Mouse (Mus musculus) neural tube, embryonic 13.5 days (tissue): ENCODE data around the gene Ikzf5. TPM values are rescaled to one million over a fixed set of nuclear protein-coding genes. Genes with fewer than 3 reads are reported as not detected.
A peak's percentile ranks its signal among the peaks of the same experiment; 100 is the strongest.
"Not testable (repeated sequence)": the region's sequence is repeated elsewhere in the genome, so short reads cannot be mapped to it uniquely, and the experiment has no call there.

Experiments used
- ATAC-seq: fragments of 200-750 bp; cut with Nextera tagmentation; 2 replicates; pipeline ENCODE4 v1.8.0; 2017; ENCODE audit warnings: low read depth, mild to moderate bottlenecking, moderate TSS enrichment, moderate library complexity
- H3K27ac ChIP-seq: fragments of 300-500 bp; sonication (generic); replicated peaks from 2 replicates; pipeline ENCODE4 v1.5.1; 2015; ENCODE audit warnings: moderate library complexity, mild to moderate bottlenecking, inconsistent platforms
- H3K27me3 ChIP-seq: fragments of 300-500 bp; sonication (generic); 2 replicates; pipeline ENCODE4 v1.6.1; 2015; ENCODE audit warnings: mild to moderate bottlenecking, inconsistent platforms
- H3K36me3 ChIP-seq: fragments of 300-500 bp; sonication (generic); 2 replicates; pipeline ENCODE4 v1.6.1; 2015; ENCODE audit warnings: mild to moderate bottlenecking, inconsistent platforms
- H3K4me1 ChIP-seq: fragments of 300-500 bp; sonication (generic); replicated peaks from 2 replicates; pipeline ENCODE4 v1.6.1; 2015; ENCODE audit warnings: inconsistent platforms
- H3K4me2 ChIP-seq: fragments of 300-500 bp; sonication (generic); 2 replicates; pipeline ENCODE4 v1.6.1; 2015; ENCODE audit warnings: inconsistent platforms, mild to moderate bottlenecking, moderate library complexity
- H3K4me3 ChIP-seq: fragments of 300-500 bp; sonication (generic); 2 replicates; pipeline ENCODE4 v1.5.1; 2015; ENCODE audit warnings: mild to moderate bottlenecking, inconsistent platforms
- H3K9ac ChIP-seq: fragments of 300-500 bp; sonication (generic); 2 replicates; pipeline ENCODE4 v1.6.1; 2015; ENCODE audit warnings: moderate library complexity, mild to moderate bottlenecking, inconsistent platforms
- H3K9me3 ChIP-seq: fragments of 300-500 bp; sonication (generic); 2 replicates; pipeline ENCODE4 v1.6.1; 2016; ENCODE audit warnings: inconsistent platforms
- WGBS: fragments of 180-500 bp; shearing (Covaris S2); methylation state at CpG from one replicate; pipeline ENCODE4 v1.1.7; 2015; 5-methylcytosine and 5-hydroxymethylcytosine counted together
- polyA plus RNA-seq: library from polyadenylated mRNA; unstranded; fragments of >200 nt; fragmentation: Nextera tagmentation; extraction: Ambion mirVana; gene quantifications from 2 replicates; pipeline ENCODE4 v1.2.1, GENCODE M21; 2015

Gene Ikzf5
- polyA plus RNA-seq, 1 experiment from 2014 or later, result 12.6 TPM

- Histone ChIP-seq H3K4me1 (peaks cover 33% of the 10 kb centered on the region), H3K4me2 (peak overlapping the region; percentile 92), H3K27me3 (no peaks in the 10 kb centered on the region), H3K4me3 (peak overlapping the region; percentile 97), H3K36me3 (no peaks in the 10 kb centered on the region), H3K9ac (peak overlapping the region; percentile 95), H3K27ac (peak overlapping the region; percentile 81), H3K9me3 (no peaks in the 10 kb centered on the region)
- ATAC-seq, result no peak
- WGBS, result 4% methylated on average over 16 of the region's 16 CpGs
Measured at GRCm38 (mm10) chr7:131409321-131409987, 867 bp downstream of the Ikzf5 start.

DNA sequence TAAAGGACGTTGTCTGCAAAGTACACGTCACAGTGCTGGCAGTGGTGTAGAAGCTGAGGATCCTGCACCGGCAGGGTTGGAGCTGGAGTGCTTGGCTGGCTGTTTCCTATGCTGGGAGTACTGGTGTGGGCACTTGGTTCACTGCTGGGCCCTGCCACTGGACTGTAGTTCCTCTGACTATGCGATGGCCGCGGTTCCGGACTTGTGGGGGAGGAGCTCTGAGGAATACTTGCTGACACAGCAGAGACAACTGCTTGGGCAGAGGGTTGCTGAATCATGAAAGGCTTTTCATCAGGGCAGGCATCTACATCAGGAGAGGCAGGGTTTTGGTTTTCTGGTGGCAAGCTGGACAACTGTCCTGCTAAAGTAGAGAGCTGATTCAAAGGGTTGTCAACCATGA, 18.6 kb downstream of the Ikzf5 start:
- H3K9ac ChIP-seq, H3K4me3 ChIP-seq, ATAC-seq, H3K27ac ChIP-seq, H3K4me2 ChIP-seq, H3K9me3 ChIP-seq, H3K4me1 ChIP-seq, H3K27me3 ChIP-seq: not testable (repeated sequence)
- peaks cover 50% of the 10 kb centered on the region for H3K36me3 ChIP-seq
- 88% methylated on average over 7 of the region's 7 CpGs for WGBS

DNA sequence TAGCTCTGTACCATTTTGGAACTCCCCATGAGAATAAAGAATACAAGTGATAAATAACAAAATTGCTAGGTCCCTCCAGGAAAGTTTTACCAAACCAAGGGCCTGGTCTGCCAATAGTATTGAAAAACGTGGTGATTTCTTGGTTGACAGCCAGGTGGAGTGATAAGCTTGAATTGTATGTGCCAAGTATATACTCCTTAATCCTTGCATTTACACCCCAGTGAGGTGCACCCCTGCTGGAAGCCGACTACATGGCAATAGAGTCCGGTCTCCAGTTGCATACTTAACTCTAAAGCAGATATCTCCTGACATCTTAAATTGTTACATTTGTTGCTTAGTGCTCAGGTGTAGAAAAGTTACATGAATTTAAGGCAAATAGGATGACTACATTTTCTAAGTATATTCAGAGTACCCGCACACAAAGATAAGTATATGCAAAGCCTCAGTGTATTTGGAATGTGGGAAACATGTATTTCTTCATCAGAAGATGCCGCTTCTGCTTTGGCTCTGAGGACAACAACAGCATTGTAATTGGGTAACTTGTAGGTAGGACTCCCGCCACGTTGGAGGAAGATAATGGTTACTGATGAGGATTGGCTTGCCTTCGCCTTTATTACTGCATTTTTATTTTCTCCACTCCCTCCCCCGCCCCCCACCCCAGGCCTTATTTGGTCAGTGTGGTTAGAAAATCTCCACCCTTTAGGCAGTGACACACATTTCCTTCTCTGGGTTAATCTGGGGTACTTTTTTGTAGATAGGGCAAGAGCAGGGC, 38.3 kb downstream of the Ikzf5 start:
- ATAC-seq, result no peak
- Histone ChIP-seq H3K36me3 (no peaks in the 10 kb centered on the region; the same call in 1 of the 2 replicates), H3K4me3 (peak overlapping the region; percentile 75), H3K27ac (no peak overlapping the region), H3K9ac (peak overlapping the region; percentile 93), H3K27me3 (no peaks in the 10 kb centered on the region), H3K4me2 (peak overlapping the region; percentile 71), H3K4me1 (peaks cover 13% of the 10 kb centered on the region), H3K9me3 (no peaks in the 10 kb centered on the region)
- WGBS, result 71% methylated on average over 9 of the region's 9 CpGs

- H3K9me3 ChIP-seq, result no peaks in the 10 kb centered on the region
- peak overlapping the region; percentile 93 for H3K9ac ChIP-seq
- peak overlapping the region; percentile 94 for H3K27ac ChIP-seq
- no peaks in the 10 kb centered on the region; the same call in 1 of the 2 replicates for H3K36me3 ChIP-seq
- no peaks in the 10 kb centered on the region for H3K27me3 ChIP-seq
- 10% methylated on average over 9 of the region's 9 CpGs for WGBS
- peak overlapping the region; percentile 75 for H3K4me3 ChIP-seq
- peak overlapping the region; percentile 71 for H3K4me2 ChIP-seq
- H3K4me1 ChIP-seq, result peaks cover 13% of the 10 kb centered on the region
- no peak for ATAC-seq
Measured at GRCm38 (mm10) chr7:131371470-131371860, 38.9 kb downstream of the Ikzf5 start.

GRCm38 (mm10) chr7:131370648-131371469, 39.5 kb downstream of the Ikzf5 start, which contains the start of gene Pstk:
Pstk (plus strand) TSS chr7:131371141.
- ATAC-seq, result peak; percentile 94
- H3K27ac ChIP-seq, result peak within 1 kb of the TSS; percentile 94
- H3K4me1 ChIP-seq, result peaks cover 13% of the 10 kb centered on the region
- no peaks in the 10 kb centered on the region for H3K9me3 ChIP-seq
- no peaks in the 10 kb centered on the region; the same call in 1 of the 2 replicates for H3K36me3 ChIP-seq
- H3K4me3 ChIP-seq, result peak within 1 kb of the TSS; percentile 75
- H3K27me3 ChIP-seq, result no peaks in the 10 kb centered on the region
- WGBS, result 5% methylated on average over 47 of the region's 47 CpGs
- H3K9ac ChIP-seq, result peak within 1 kb of the TSS; percentile 93
- peak within 1 kb of the TSS; percentile 71 for H3K4me2 ChIP-seq

DNA sequence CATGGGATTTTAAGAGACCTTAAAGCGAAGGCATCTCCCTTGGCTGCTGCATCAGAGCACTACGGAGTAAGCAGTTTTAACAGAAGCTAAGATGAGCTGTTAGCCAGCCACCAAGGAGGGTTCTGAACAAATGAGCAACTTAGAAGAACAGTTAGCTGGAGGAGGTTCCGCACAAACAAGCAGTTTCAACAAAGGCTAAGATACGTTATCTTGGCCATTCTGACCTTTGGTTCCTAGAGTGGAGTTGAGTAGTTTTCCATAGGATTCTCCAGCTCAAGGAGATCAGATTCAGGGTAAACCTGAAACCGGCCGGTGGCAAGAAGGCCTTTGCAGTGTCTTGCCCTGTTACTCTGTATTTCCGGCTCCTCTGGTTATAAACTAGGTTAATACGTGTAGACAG, 46.2 kb downstream of the Ikzf5 start:
- Histone ChIP-seq H3K4me2 (no peak overlapping the region), H3K27me3 (peaks cover 6% of the 10 kb centered on the region; the same call in 1 of the 2 replicates), H3K4me1 (peaks cover 18% of the 10 kb centered on the region), H3K9ac (no peak overlapping the region), H3K27ac (no peak overlapping the region), H3K4me3 (no peak overlapping the region), H3K9me3 (no peaks in the 10 kb centered on the region), H3K36me3 (peaks cover 2% of the 10 kb centered on the region; the same call in 1 of the 2 replicates)
- ATAC-seq, result no peak
- WGBS, result 95% methylated on average over 8 of the region's 8 CpGs

GRCm38 (mm10) chr7:131362615-131363300, 47.6 kb downstream of the Ikzf5 start, which contains the start of gene 2310057M21Rik:
2310057M21Rik (minus strand) TSS chr7:131362759.
- H3K36me3 ChIP-seq, result peaks cover 16% of the 10 kb centered on the region
- H3K9me3 ChIP-seq, result no peaks in the 10 kb centered on the region
- H3K4me1 ChIP-seq, result peaks cover 18% of the 10 kb centered on the region
- ATAC-seq, result peak; percentile 98
- peak within 1 kb of the TSS; percentile 84 for H3K4me2 ChIP-seq
- H3K9ac ChIP-seq, result peak within 1 kb of the TSS; percentile 92
- peak within 1 kb of the TSS; percentile 85 for H3K4me3 ChIP-seq
- H3K27me3 ChIP-seq, result peaks cover 6% of the 10 kb centered on the region; the same call in 1 of the 2 replicates
- under 1% methylated on average over 55 of the region's 55 CpGs for WGBS
- peak within 1 kb of the TSS; percentile 92 for H3K27ac ChIP-seq

DNA sequence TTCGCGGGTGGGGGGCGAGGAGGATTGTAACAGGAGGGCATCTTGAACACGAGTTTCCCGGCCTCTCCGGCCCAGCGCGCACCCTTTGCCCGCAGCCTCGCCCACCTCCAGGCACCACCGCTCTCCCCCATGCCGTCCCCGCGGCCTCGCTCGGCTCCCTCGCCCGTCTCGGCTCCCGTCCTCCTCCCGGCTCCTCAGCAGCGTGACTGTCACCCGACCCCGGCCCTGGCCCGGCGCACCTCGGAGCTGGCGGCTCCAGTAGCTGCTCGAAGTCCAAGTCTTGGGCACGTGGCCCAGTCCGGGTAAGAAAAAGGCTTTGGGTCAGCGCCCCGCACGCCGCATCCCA, 48.1 kb downstream of the Ikzf5 start:
- H3K36me3 ChIP-seq, result peaks cover 20% of the 10 kb centered on the region
- H3K27me3 ChIP-seq, result peaks cover 6% of the 10 kb centered on the region; the same call in 1 of the 2 replicates
- peak overlapping the region; percentile 84 for H3K4me2 ChIP-seq
- H3K9me3 ChIP-seq, result no peaks in the 10 kb centered on the region
- peak overlapping the region; percentile 85 for H3K4me3 ChIP-seq
- ATAC-seq, result peak; percentile 89
- peak overlapping the region; percentile 92 for H3K27ac ChIP-seq
- WGBS, result under 1% methylated on average over 35 of the region's 35 CpGs
- H3K9ac ChIP-seq, result peak overlapping the region; percentile 92
- H3K4me1 ChIP-seq, result peaks cover 18% of the 10 kb centered on the region

GRCm38 (mm10) chr7:131356105-131356504, 54.2 kb downstream of the Ikzf5 start:
- Histone ChIP-seq H3K27ac (no peak overlapping the region), H3K9ac (no peak overlapping the region), H3K4me1 (peaks cover 3% of the 10 kb centered on the region), H3K4me3 (no peak overlapping the region), H3K4me2 (no peak overlapping the region), H3K9me3 (no peaks in the 10 kb centered on the region), H3K36me3 (peaks cover 65% of the 10 kb centered on the region), H3K27me3 (no peaks in the 10 kb centered on the region)
- no peak for ATAC-seq
- WGBS, result 96% methylated on average over 13 of the region's 13 CpGs

DNA sequence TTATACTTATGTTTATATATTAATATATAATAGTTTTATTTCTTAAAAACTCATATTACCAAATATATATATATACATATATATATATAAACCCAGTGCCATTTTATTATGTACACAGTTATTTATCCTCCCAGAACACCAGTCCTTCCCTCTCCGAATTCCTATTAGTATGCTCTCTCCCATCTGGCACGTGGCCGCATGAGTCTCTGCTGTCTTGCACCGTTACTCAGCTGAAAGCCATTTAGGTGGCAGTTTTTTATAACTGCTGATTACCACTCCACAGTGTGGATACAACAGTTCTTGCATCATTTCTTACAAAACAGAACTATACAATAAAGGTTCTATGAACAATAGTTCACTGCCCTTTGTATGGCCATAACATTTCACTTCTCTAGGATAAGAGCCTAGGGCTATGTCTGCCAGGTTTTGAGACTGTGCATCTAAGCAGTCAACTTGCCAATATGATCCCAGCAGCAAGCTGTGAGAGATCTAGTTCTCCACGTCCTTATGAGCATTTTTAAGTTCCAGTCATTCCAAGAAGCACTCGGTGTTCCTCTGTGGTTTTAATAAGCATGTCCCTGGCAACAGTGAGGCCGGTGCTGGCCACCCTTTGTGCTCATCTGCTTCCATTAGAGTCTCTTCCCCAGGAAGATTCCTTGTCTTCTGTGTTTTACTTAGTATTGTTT, 64.3 kb downstream of the Ikzf5 start:
- WGBS, result 53% methylated on average over 7 of the region's 7 CpGs
- Histone ChIP-seq H3K9ac (no peak overlapping the region), H3K4me2 (no peak overlapping the region), H3K4me3 (no peak overlapping the region), H3K27ac (no peak overlapping the region), H3K36me3 (peaks cover 57% of the 10 kb centered on the region), H3K4me1 (peaks cover 7% of the 10 kb centered on the region; the same call in 1 of the 2 replicates), H3K9me3 (no peaks in the 10 kb centered on the region), H3K27me3 (no peaks in the 10 kb centered on the region)
- no peak for ATAC-seq
